Mouse (Mus musculus) embryonic facial prominence, embryonic 14.5 days (tissue): Measurements from ENCODE around the gene Krt39. TPM values are rescaled to one million over a fixed set of nuclear protein-coding genes. Genes with fewer than 3 reads are reported as not detected.

Experiments
- ATAC-seq: fragments of 200-750 bp; cut with Nextera tagmentation; 2 replicates; pipeline ENCODE4 v1.8.0; 2017; ENCODE audit warnings: low read depth, moderate number of reproducible peaks, moderate TSS enrichment
- DNase-seq: peaks from one replicate; pipeline ENCODE4 v3.0.0-alpha.2; 2015; ENCODE audit warnings: low spot score
- H3K27ac ChIP-seq: fragments of 300-500 bp; sonication (generic); replicated peaks from 2 replicates; pipeline ENCODE4 v1.5.1; 2014; ENCODE audit warnings: low read depth, mild to moderate bottlenecking, low read length, moderate library complexity
- H3K27me3 ChIP-seq: fragments of 300-500 bp; sonication (generic); replicated peaks from 2 replicates; pipeline ENCODE4 v1.6.1; 2014; ENCODE audit warnings: low read length; ENCODE audit not compliant: control insufficient read depth, insufficient read depth
- H3K36me3 ChIP-seq: fragments of 300-500 bp; sonication (generic); 2 replicates; pipeline ENCODE4 v1.6.1; 2014; ENCODE audit warnings: low read length, mixed read lengths; ENCODE audit not compliant: control insufficient read depth, insufficient read depth
- H3K4me1 ChIP-seq: fragments of 300-500 bp; sonication (generic); 2 replicates; pipeline ENCODE4 v1.6.1; 2014; ENCODE audit warnings: antibody characterized with exemption, low read length; ENCODE audit not compliant: control insufficient read depth, insufficient read depth
- H3K4me2 ChIP-seq: fragments of 300-500 bp; sonication (generic); 2 replicates; pipeline ENCODE4 v1.6.1; 2014; ENCODE audit warnings: low read depth, mild to moderate bottlenecking, low read length, moderate library complexity, mixed read lengths
- H3K4me3 ChIP-seq: fragments of 300-500 bp; sonication (generic); 2 replicates; pipeline ENCODE4 v1.5.1; 2014; ENCODE audit warnings: low read depth, mild to moderate bottlenecking, low read length
- H3K9ac ChIP-seq: fragments of 300-500 bp; sonication (generic); 2 replicates; pipeline ENCODE4 v1.6.1; 2014; ENCODE audit warnings: low read depth, mild to moderate bottlenecking, low read length, moderate library complexity, mixed read lengths
- H3K9me3 ChIP-seq: fragments of 300-500 bp; sonication (generic); 2 replicates; pipeline ENCODE4 v1.6.1; 2016; ENCODE audit warnings: low read length; ENCODE audit not compliant: control insufficient read depth
- WGBS: fragments of 180-500 bp; shearing (Covaris S2); extraction: QIAGEN DNeasy Blood & Tissue Kit; methylation state at CpG from one replicate; pipeline ENCODE4 v1.1.7; 2014; 5-methylcytosine and 5-hydroxymethylcytosine counted together
- polyA plus RNA-seq: library from polyadenylated mRNA; unstranded; fragments of >200 nt; fragmentation: Nextera tagmentation; extraction: Ambion mirVana; gene quantifications from 2 replicates; pipeline ENCODE4 v1.2.1, GENCODE M21; 2014

Gene Krt39
- polyA plus RNA-seq: not detected in 2 replicates

- H3K27me3 ChIP-seq: no peaks in the 10 kb centered on the region
Measured at GRCm38 (mm10) chr11:99521288-99521860, at the start of gene Krt39. TSS of gene Krt39 (minus strand) at chr11:99521338.

DNA sequence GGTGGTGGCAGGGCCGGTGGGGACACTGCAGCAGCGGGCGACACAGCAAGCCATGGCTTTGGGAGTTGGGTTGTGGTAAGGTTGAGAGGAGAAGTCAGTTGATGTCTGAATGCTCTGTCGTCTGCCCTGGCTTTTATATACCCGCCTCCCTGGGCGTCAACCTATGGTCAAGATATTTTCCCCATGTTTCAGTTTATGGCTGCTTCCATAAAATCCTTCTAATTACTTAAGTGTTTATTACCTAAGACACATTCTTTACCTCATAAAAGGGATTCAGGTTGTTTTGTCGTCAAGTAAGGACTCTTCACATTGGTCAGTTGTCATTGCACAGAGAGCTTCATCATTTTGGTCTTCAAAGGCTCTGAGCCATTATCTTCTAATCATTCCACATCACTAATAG, 45.4 kb upstream of the Krt39 start, which contains the start of gene Krtap3-1:
Gene Krtap3-1 (minus strand): TSS at position 101 of the 400 bp plus-strand sequence.
- Histone ChIP-seq H3K27me3 (no peaks in the 10 kb centered on the region), H3K9me3 (no peaks in the 10 kb centered on the region), H3K4me3 (no peak within 1 kb of the TSS), H3K4me2 (no peak within 1 kb of the TSS), H3K36me3 (no peaks in the 10 kb centered on the region), H3K9ac (no peak within 1 kb of the TSS), H3K4me1 (no peaks in the 10 kb centered on the region), H3K27ac (no peak within 1 kb of the TSS)
- no peak for ATAC-seq
- DNase-seq: no peak
- 90% methylated on average over 7 of the region's 7 CpGs for WGBS

More at GRCm38 (mm10) chr11:99521288-99521860, at the start of gene Krt39:
- DNase-seq: no peak
- no peak within 1 kb of the TSS for H3K9ac ChIP-seq
- no peak for ATAC-seq
- H3K4me2 ChIP-seq: no peak within 1 kb of the TSS
- H3K9me3 ChIP-seq: no peaks in the 10 kb centered on the region
- H3K36me3 ChIP-seq: no peaks in the 10 kb centered on the region
- H3K4me1 ChIP-seq: no peaks in the 10 kb centered on the region
- WGBS: 81% methylated on average over 13 of the region's 13 CpGs
- H3K27ac ChIP-seq: no peak within 1 kb of the TSS
- H3K4me3 ChIP-seq: no peak within 1 kb of the TSS

DNA sequence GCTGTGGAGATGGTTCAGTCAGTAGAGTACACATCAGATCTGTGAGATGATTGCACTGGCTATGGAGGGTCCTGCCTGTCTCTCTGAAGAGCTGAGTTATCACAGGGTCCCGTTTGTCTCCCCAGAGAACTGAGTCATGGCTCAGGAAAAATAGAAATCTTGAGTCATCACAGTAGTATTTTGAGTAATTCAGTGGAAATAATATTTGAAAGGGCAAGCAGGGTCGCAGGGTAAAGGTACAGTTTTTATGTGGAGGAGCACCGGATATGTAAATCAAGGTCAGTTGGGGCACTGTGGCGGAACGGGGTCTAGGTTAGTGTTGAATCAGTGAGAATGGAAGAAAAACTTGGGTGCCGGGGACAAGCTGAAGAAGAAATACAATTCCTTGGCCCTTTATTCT, 41.4 kb upstream of the Krt39 start:
- no peaks in the 10 kb centered on the region for H3K9me3 ChIP-seq
- DNase-seq: no peak
- no peak overlapping the region for H3K27ac ChIP-seq
- no peak overlapping the region for H3K4me2 ChIP-seq
- no peak overlapping the region for H3K4me3 ChIP-seq
- 76% methylated on average over 6 of the region's 6 CpGs for WGBS
- no peaks in the 10 kb centered on the region for H3K36me3 ChIP-seq
- no peak for ATAC-seq
- H3K27me3 ChIP-seq: no peaks in the 10 kb centered on the region
- no peaks in the 10 kb centered on the region for H3K4me1 ChIP-seq
- H3K9ac ChIP-seq: no peak overlapping the region

- DNase-seq (no peak), ATAC-seq (no peak)
- no peaks in the 10 kb centered on the region for H3K36me3 ChIP-seq
- no peak within 1 kb of the TSS for H3K4me2 ChIP-seq
- no peaks in the 10 kb centered on the region for H3K4me1 ChIP-seq
- H3K27me3 ChIP-seq: no peaks in the 10 kb centered on the region
- WGBS: 95% methylated on average over 9 of the region's 9 CpGs
- no peak within 1 kb of the TSS for H3K9ac ChIP-seq
- no peaks in the 10 kb centered on the region for H3K9me3 ChIP-seq
- no peak within 1 kb of the TSS for H3K27ac ChIP-seq
- no peak within 1 kb of the TSS for H3K4me3 ChIP-seq
Measured at GRCm38 (mm10) chr11:99559366-99559765, 38.2 kb upstream of the Krt39 start, which contains the start of gene Gm11939. TSS of gene Gm11939 (minus strand) at chr11:99559466.

DNA sequence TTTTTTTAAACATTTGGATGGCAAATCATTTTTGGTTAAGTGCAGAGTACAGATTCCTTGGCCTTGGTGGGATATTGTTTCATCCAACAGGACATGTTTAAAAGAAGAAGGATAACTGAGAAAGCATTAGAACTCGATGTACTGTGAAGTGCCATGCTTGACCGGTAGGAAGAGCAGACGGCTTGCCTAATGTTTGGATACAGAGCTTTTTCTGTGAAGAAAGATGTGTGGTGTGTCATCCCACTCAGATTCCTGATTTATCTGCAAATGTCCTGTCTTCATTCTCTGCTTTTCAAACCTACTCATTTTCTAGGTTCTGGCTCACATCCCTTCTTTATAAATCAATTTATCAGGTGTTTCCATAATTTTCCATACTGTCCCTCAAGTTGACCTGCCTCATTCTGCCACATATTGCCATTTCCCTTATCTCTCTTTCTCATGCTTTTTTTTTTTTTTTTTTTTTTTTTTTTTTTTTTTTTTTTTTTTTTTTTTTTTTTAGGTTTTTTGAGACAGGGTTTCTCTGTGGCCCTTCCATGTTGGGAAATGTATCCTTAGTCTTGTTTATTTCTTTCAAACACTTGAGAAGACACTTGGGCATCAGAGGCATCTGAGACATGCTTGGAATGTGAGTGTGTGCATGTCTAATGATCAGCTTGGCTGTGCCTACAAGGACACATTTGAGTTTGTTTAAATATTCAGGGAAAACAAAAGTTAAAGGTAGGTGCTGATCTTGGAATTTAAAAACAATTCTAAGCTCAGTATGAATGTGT, 37.0 kb upstream of the Krt39 start:
- DNase-seq (peak; percentile 9), ATAC-seq (no peak)
- H3K4me1 ChIP-seq: no peaks in the 10 kb centered on the region
- no peak overlapping the region for H3K4me3 ChIP-seq
- H3K4me2 ChIP-seq: no peak overlapping the region
- H3K36me3 ChIP-seq: no peaks in the 10 kb centered on the region
- H3K9me3 ChIP-seq: no peaks in the 10 kb centered on the region
- H3K9ac ChIP-seq: no peak overlapping the region
- no peak overlapping the region for H3K27ac ChIP-seq
- no peaks in the 10 kb centered on the region for H3K27me3 ChIP-seq
- 79% methylated on average over 3 of the region's 3 CpGs for WGBS

DNA sequence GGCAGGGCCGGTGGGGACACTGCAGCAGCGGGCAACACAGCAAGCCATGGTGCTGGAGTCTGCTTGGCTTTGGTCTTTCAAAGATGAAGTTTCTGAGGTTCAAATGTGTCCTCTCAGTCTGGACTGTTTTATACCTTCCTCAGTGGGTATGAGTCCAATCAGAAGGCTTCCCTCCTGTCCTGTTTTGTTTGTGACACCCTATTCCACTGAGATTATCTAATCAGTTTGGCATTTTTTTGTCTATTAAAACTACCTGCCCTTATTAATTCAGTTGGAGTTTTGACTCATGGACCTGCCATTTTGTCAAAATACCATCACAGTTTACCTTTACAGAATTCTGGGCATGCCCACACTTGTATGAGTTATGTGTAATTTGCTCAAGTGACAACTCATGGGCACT, 35.6 kb upstream of the Krt39 start, which contains the start of gene Krtap3-2:
Gene Krtap3-2 (minus strand): TSS at position 101 of the 400 bp plus-strand sequence.
- WGBS: no CpG with 5 or more reads among the region's 2 CpGs
- H3K9ac ChIP-seq: no peak within 1 kb of the TSS
- DNase-seq (no peak), ATAC-seq (no peak)
- no peak within 1 kb of the TSS for H3K27ac ChIP-seq
- no peak within 1 kb of the TSS for H3K4me2 ChIP-seq
- no peaks in the 10 kb centered on the region for H3K36me3 ChIP-seq
- H3K4me3 ChIP-seq: no peak within 1 kb of the TSS
- no peaks in the 10 kb centered on the region for H3K4me1 ChIP-seq
- H3K27me3 ChIP-seq: no peaks in the 10 kb centered on the region
- no peaks in the 10 kb centered on the region for H3K9me3 ChIP-seq

- H3K9me3 ChIP-seq: no peaks in the 10 kb centered on the region
- WGBS: 88% methylated on average over 2 of the region's 2 CpGs
- ATAC-seq: no peak
- no peaks in the 10 kb centered on the region for H3K27me3 ChIP-seq
- DNase-seq: no peak
- H3K36me3 ChIP-seq: no peaks in the 10 kb centered on the region
- no peak overlapping the region for H3K4me2 ChIP-seq
- no peak overlapping the region for H3K9ac ChIP-seq
- no peak overlapping the region for H3K27ac ChIP-seq
- H3K4me1 ChIP-seq: no peaks in the 10 kb centered on the region
- H3K4me3 ChIP-seq: no peak overlapping the region
Measured at GRCm38 (mm10) chr11:99556195-99556594, 35.1 kb upstream of the Krt39 start.

GRCm38 (mm10) chr11:99550765-99551164, 29.6 kb upstream of the Krt39 start, which contains the start of gene Krtap3-3:
TSS of gene Krtap3-3 (minus strand) at chr11:99550865.
- no peak within 1 kb of the TSS for H3K9ac ChIP-seq
- no peaks in the 10 kb centered on the region for H3K4me1 ChIP-seq
- 74% methylated on average over 4 of the region's 4 CpGs for WGBS
- DNase-seq (no peak), ATAC-seq (no peak; the same call in 1 of the 2 replicates)
- H3K27ac ChIP-seq: no peak within 1 kb of the TSS
- no peaks in the 10 kb centered on the region for H3K36me3 ChIP-seq
- H3K4me2 ChIP-seq: no peak within 1 kb of the TSS
- no peak within 1 kb of the TSS for H3K4me3 ChIP-seq
- H3K9me3 ChIP-seq: no peaks in the 10 kb centered on the region
- H3K27me3 ChIP-seq: no peaks in the 10 kb centered on the region
